ENCODE assay signal across 20 mouse cellular contexts in genomic region chr10:112635199-112635598, GRCm38 (mm10).
DNase-seq lines count a peak whose midpoint lies in the region; ATAC-seq and TF ChIP-seq lines count a peak whose summit lies in the region.
"Had no signal": no experiment of that assay in that cellular context is flagged by ENCODE, and none has a peak within 500 bp of the region (broad histone marks: within the 10 kb centered on the region; RNA-seq: fewer than 3 reads in every experiment).

No protein-coding gene starts in this region.

- no peak for TF ChIP-seq POLR2A in heart, adult 2 months (IDR thresholded peaks at IDR 0.05; ENCODE audit: insufficient read depth, low read depth, low read length)

- 75% methylated on average over 1 of the region's 1 CpGs for WGBS in midbrain, embryonic 12.5 days
- 45% methylated on average over 1 of the region's 1 CpGs for WGBS in midbrain, postnatal 0 days
- whole genome bisulfite sequencing in heart, adult 2 months = 54% methylated on average over 1 of the region's 1 CpGs

- no peak for TF ChIP-seq CTCF in midbrain, postnatal 0 days (IDR thresholded peaks at IDR 0.05)
- TF ChIP-seq CTCF in heart, adult 2 months (IDR thresholded peaks at IDR 0.05) = no peak

- no peak overlapping the region for H3K9ac ChIP-seq in midbrain, embryonic 12.5 days (replicated peaks)
- H3K9ac ChIP-seq in midbrain, postnatal 0 days (replicated peaks; ENCODE audit: low read length, poor library complexity, severe bottlenecking) = no peak overlapping the region
- H3K9ac ChIP-seq in heart, adult 2 months (ENCODE audit: low read depth, low read length) = no peak overlapping the region
- H3K9ac ChIP-seq: embryonic facial prominence, embryonic 12.5 days; forebrain, embryonic 13.5 days; hindbrain, embryonic 12.5 days; hindbrain, embryonic 15.5 days had no signal

- H3K4me1 ChIP-seq in midbrain, embryonic 12.5 days = no peaks in the 10 kb centered on the region
- no peaks in the 10 kb centered on the region for H3K4me1 ChIP-seq in midbrain, postnatal 0 days (ENCODE audit: insufficient read depth, low read length)
- no peaks in the 10 kb centered on the region for H3K4me1 ChIP-seq in heart, adult 2 months (ENCODE audit: control insufficient read depth, insufficient read depth, low read length)
- H3K4me1 ChIP-seq: embryonic facial prominence, embryonic 12.5 days; forebrain, embryonic 10.5 days; forebrain, embryonic 13.5 days; hindbrain, embryonic 12.5 days; hindbrain, embryonic 15.5 days had no signal

- H3K9me3 ChIP-seq in midbrain, embryonic 12.5 days = no peaks in the 10 kb centered on the region
- no peaks in the 10 kb centered on the region for H3K9me3 ChIP-seq in midbrain, postnatal 0 days (ENCODE audit: low read length)
- H3K9me3 ChIP-seq: embryonic facial prominence, embryonic 12.5 days; forebrain, embryonic 10.5 days; forebrain, embryonic 13.5 days; hindbrain, embryonic 12.5 days; hindbrain, embryonic 15.5 days had no signal

- TF ChIP-seq EP300 in heart, adult 2 months (IDR thresholded peaks at IDR 0.05; ENCODE audit: insufficient read depth, low read depth, low read length) = no peak

- no peak overlapping the region for H3K4me3 ChIP-seq in midbrain, embryonic 12.5 days
- H3K4me3 ChIP-seq in midbrain, postnatal 0 days (ENCODE audit: low read depth, low read length) = no peak overlapping the region
- no peak overlapping the region for H3K4me3 ChIP-seq in heart, adult 2 months
- H3K4me3 ChIP-seq: embryonic facial prominence, embryonic 12.5 days; forebrain, embryonic 10.5 days; forebrain, embryonic 13.5 days; hindbrain, embryonic 12.5 days; hindbrain, embryonic 15.5 days had no signal

- DNase-seq in adrenal gland, adult 2 months = peak; percentile 2
- DNase-seq in adrenal gland, adult 8-10 months = no peak
- no peak for DNase-seq in midbrain, postnatal 0 days (ENCODE audit: low spot score)
- DNase-seq in retina, postnatal 1 day = peak; percentile 6
- DNase-seq in retina, embryonic 14.5 days (ENCODE audit: low spot score) = no peak
- no peak for DNase-seq in heart, adult 2 months
- DNase-seq: adrenal gland, postnatal 14 days; cerebellum, adult 18-20 months; cerebellum, adult 9-10 months; cerebellum, postnatal 14 days; gastrocnemius, postnatal 25 days had no signal

- intact Hi-C loops in heart, adult 2 months (cut with DNase I) = no loop called here

- H3K27me3 ChIP-seq in midbrain, embryonic 12.5 days = no peaks in the 10 kb centered on the region
- no peaks in the 10 kb centered on the region for H3K27me3 ChIP-seq in midbrain, postnatal 0 days (ENCODE audit: insufficient read depth, low read length)
- no peaks in the 10 kb centered on the region for H3K27me3 ChIP-seq in heart, adult 2 months (ENCODE audit: control insufficient read depth, insufficient read depth, low read length)
- H3K27me3 ChIP-seq: embryonic facial prominence, embryonic 12.5 days; forebrain, embryonic 13.5 days; hindbrain, embryonic 12.5 days; hindbrain, embryonic 15.5 days had no signal

- H3K79me2 ChIP-seq in heart, adult 2 months (replicated peaks; ENCODE audit: control insufficient read depth, insufficient read depth, low read length) = no peaks in the 10 kb centered on the region

- peak; percentile 42; the same call in 1 of the 2 replicates for ATAC-seq in midbrain, embryonic 12.5 days (ENCODE audit: low FRiP score, low read depth)
- ATAC-seq in midbrain, postnatal 0 days (ENCODE audit: low FRiP score) = no peak
- ATAC-seq in granulocyte monocyte progenitor cell, adult 5-6 weeks (replicated peaks; ENCODE audit: poor library complexity, severe bottlenecking) = no peak
- ATAC-seq: activated CD4-positive, CD25-positive, alpha-beta regulatory T cell, adult 4 months; forebrain, embryonic 13.5 days had no signal

- H3K27ac ChIP-seq in midbrain, embryonic 12.5 days (replicated peaks) = no peak overlapping the region
- H3K27ac ChIP-seq in midbrain, postnatal 0 days (ENCODE audit: low read depth, low read length) = no peak overlapping the region
- H3K27ac ChIP-seq in heart, adult 2 months = no peak overlapping the region
- H3K27ac ChIP-seq: embryonic facial prominence, embryonic 12.5 days; forebrain, embryonic 10.5 days; forebrain, embryonic 13.5 days; hindbrain, embryonic 12.5 days; hindbrain, embryonic 15.5 days had no signal

- no peaks in the 10 kb centered on the region for H3K36me3 ChIP-seq in midbrain, embryonic 12.5 days
- H3K36me3 ChIP-seq in midbrain, postnatal 0 days (ENCODE audit: insufficient read depth, low read length) = no peaks in the 10 kb centered on the region
- H3K36me3 ChIP-seq in heart, adult 2 months (ENCODE audit: control insufficient read depth, insufficient read depth, low read length) = no peaks in the 10 kb centered on the region
- H3K36me3 ChIP-seq: embryonic facial prominence, embryonic 12.5 days; forebrain, embryonic 10.5 days; hindbrain, embryonic 12.5 days; hindbrain, embryonic 15.5 days had no signal

- no peak overlapping the region for H3K4me2 ChIP-seq in midbrain, embryonic 12.5 days (replicated peaks)
- H3K4me2 ChIP-seq in midbrain, postnatal 0 days (ENCODE audit: low read depth, low read length, poor library complexity, severe bottlenecking) = no peak overlapping the region
- H3K4me2 ChIP-seq: embryonic facial prominence, embryonic 12.5 days; forebrain, embryonic 13.5 days; heart, embryonic 11.5 days; hindbrain, embryonic 12.5 days; hindbrain, embryonic 15.5 days had no signal

Comparison
In these comparisons a context has a peak if more than half of its experiments do, and no peak if none do; other contexts are left out.
1. DNase-seq: peak in adrenal gland, adult 2 months (single experiment) and retina, postnatal 1 day (single experiment); none in adrenal gland, adult 8-10 months (single experiment), midbrain, postnatal 0 days (single experiment), retina, embryonic 14.5 days (single experiment) and heart, adult 2 months (0 of 2).